Mouse (Mus musculus) neural tube, embryonic 15.5 days (tissue): ENCODE results near the gene Prps1l3. TPM values are rescaled to one million over a fixed set of nuclear protein-coding genes. Genes with fewer than 3 reads are reported as not detected.

Experiments used
- ATAC-seq: fragments of 200-750 bp; cut with Nextera tagmentation; 2 replicates; pipeline ENCODE4 v1.8.0; 2017; ENCODE audit warnings: mild to moderate bottlenecking, moderate TSS enrichment, moderate library complexity; ENCODE audit not compliant: low FRiP score
- H3K27ac ChIP-seq: fragments of 300-500 bp; sonication (generic); replicated peaks from 2 replicates; pipeline ENCODE4 v1.5.1; 2015; ENCODE audit warnings: mild to moderate bottlenecking, inconsistent platforms
- H3K27me3 ChIP-seq: fragments of 300-500 bp; sonication (generic); replicated peaks from 2 replicates; pipeline ENCODE4 v1.6.1; 2015; ENCODE audit warnings: inconsistent platforms
- H3K36me3 ChIP-seq: fragments of 300-500 bp; sonication (generic); 2 replicates; pipeline ENCODE4 v1.6.1; 2015; ENCODE audit warnings: inconsistent platforms
- H3K4me1 ChIP-seq: fragments of 300-500 bp; sonication (generic); 2 replicates; pipeline ENCODE4 v1.6.1; 2015; ENCODE audit warnings: inconsistent platforms
- H3K4me2 ChIP-seq: fragments of 300-500 bp; sonication (generic); 2 replicates; pipeline ENCODE4 v1.6.1; 2015; ENCODE audit warnings: inconsistent platforms, mild to moderate bottlenecking, moderate library complexity
- H3K4me3 ChIP-seq: fragments of 300-500 bp; sonication (generic); replicated peaks from 2 replicates; pipeline ENCODE4 v1.5.1; 2015; ENCODE audit warnings: mild to moderate bottlenecking, inconsistent platforms
- H3K9ac ChIP-seq: fragments of 300-500 bp; sonication (generic); replicated peaks from 2 replicates; pipeline ENCODE4 v1.6.1; 2015; ENCODE audit warnings: mild to moderate bottlenecking, inconsistent platforms
- H3K9me3 ChIP-seq: fragments of 300-500 bp; sonication (generic); replicated peaks from 2 replicates; pipeline ENCODE4 v1.6.1; 2016; ENCODE audit warnings: inconsistent platforms
- WGBS: fragments of 180-500 bp; shearing (Covaris S2); methylation state at CpG from one replicate; pipeline ENCODE4 v1.1.7; 2015; ENCODE audit warnings: mixed read lengths; 5-methylcytosine and 5-hydroxymethylcytosine counted together
- polyA plus RNA-seq: library from polyadenylated mRNA; unstranded; fragments of >200 nt; fragmentation: Nextera tagmentation; extraction: Ambion mirVana; gene quantifications from 2 replicates; pipeline ENCODE4 v1.2.1, GENCODE M21; 2015

Gene Prps1l3
- polyA plus RNA-seq, 1 experiment from 2014 or later, result 20.0 TPM

- Histone ChIP-seq H3K27me3 (no peaks in the 10 kb centered on the region), H3K27ac (no peak overlapping the region), H3K4me1 (no peaks in the 10 kb centered on the region), H3K4me2 (no peak overlapping the region), H3K4me3 (no peak overlapping the region), H3K9me3 (no peaks in the 10 kb centered on the region), H3K36me3 (no peaks in the 10 kb centered on the region), H3K9ac (no peak overlapping the region)
- 62% methylated on average over 1 of the region's 1 CpGs for WGBS
- no peak for ATAC-seq
Measured at GRCm38 (mm10) chr12:57275456-57275855, 45.2 kb downstream of the Prps1l3 start.

GRCm38 (mm10) chr12:57281155-57282114 lies 51.2 kb downstream of the Prps1l3 start:
- 40% methylated on average over 3 of the region's 3 CpGs for WGBS
- Histone ChIP-seq H3K4me3 (no peak overlapping the region), H3K27me3 (no peaks in the 10 kb centered on the region; the same call in 1 of the 2 replicates)

GRCm38 (mm10) chr12:57285303-57286059 lies 55.3 kb downstream of the Prps1l3 start:
- Histone ChIP-seq H3K9ac (no peak overlapping the region), H3K4me2 (no peak overlapping the region)
- ATAC-seq, result no peak

More at GRCm38 (mm10) chr12:57281155-57282114, 51.2 kb downstream of the Prps1l3 start:
- Histone ChIP-seq H3K4me1 (no peaks in the 10 kb centered on the region), H3K9ac (no peak overlapping the region), H3K4me2 (no peak overlapping the region), H3K36me3 (no peaks in the 10 kb centered on the region), H3K27ac (no peak overlapping the region), H3K9me3 (no peaks in the 10 kb centered on the region)
- ATAC-seq, result peak; percentile 79

More at GRCm38 (mm10) chr12:57285303-57286059, 55.3 kb downstream of the Prps1l3 start:
- Histone ChIP-seq H3K9me3 (no peaks in the 10 kb centered on the region), H3K4me3 (no peak overlapping the region), H3K36me3 (no peaks in the 10 kb centered on the region), H3K27ac (no peak overlapping the region), H3K4me1 (no peaks in the 10 kb centered on the region), H3K27me3 (no peaks in the 10 kb centered on the region; the same call in 1 of the 2 replicates)
- 86% methylated on average over 5 of the region's 5 CpGs for WGBS

Other genes with a start within 250 kb of the Prps1l3 start
- 0.14 and 0.43 TPM in 2 replicates for gene Slc25a21, start 32.9 kb upstream of the Prps1l3 start, polyA plus RNA-seq
- gene Mipol1, start within 50 bp of the Prps1l3 start, polyA plus RNA-seq, result 5.5 and 6.4 TPM in 2 replicates